In genomic region chr12:25126228-25126627, GRCm38 (mm10) we compare ENCODE assay signal across 18 mouse cellular contexts. TPM values are rescaled to one million over a fixed set of nuclear protein-coding genes. Genes with fewer than 3 reads are reported as not detected.
DNase-seq lines count a peak whose midpoint lies in the region; ATAC-seq lines count a peak whose summit lies in the region.
"Had no signal": no experiment of that assay in that cellular context is flagged by ENCODE, and none has a peak within 500 bp of the region (broad histone marks: within the 10 kb centered on the region; RNA-seq: fewer than 3 reads in every experiment).

No protein-coding gene starts in this region.

- H3K36me3 ChIP-seq in forebrain, embryonic 13.5 days (ENCODE audit: poor library complexity, severe bottlenecking), result no peaks in the 10 kb centered on the region
- no peaks in the 10 kb centered on the region for H3K36me3 ChIP-seq in forebrain, embryonic 14.5 days (ENCODE audit: control insufficient read depth, insufficient read depth, low read length)
- no peaks in the 10 kb centered on the region for H3K36me3 ChIP-seq in midbrain, embryonic 10.5 days
- H3K36me3 ChIP-seq in midbrain, embryonic 16.5 days (ENCODE audit: control insufficient read depth, insufficient read depth, low read length), result no peaks in the 10 kb centered on the region
- H3K36me3 ChIP-seq in midbrain, embryonic 13.5 days, result no peaks in the 10 kb centered on the region
- H3K36me3 ChIP-seq: G1E had no signal

- H3K4me2 ChIP-seq in forebrain, embryonic 13.5 days, result no peak overlapping the region
- no peak overlapping the region for H3K4me2 ChIP-seq in forebrain, embryonic 14.5 days (ENCODE audit: low read length)
- H3K4me2 ChIP-seq in midbrain, embryonic 16.5 days (ENCODE audit: low read length), result no peak overlapping the region
- 0 out of 2 replicates have a peak overlapping the region, but pooled peaks have one; percentile 11 for H3K4me2 ChIP-seq in midbrain, embryonic 13.5 days (replicated peaks)

- H3K27ac ChIP-seq in forebrain, embryonic 13.5 days, result peak overlapping the region; percentile 35
- no peak overlapping the region for H3K27ac ChIP-seq in forebrain, embryonic 14.5 days (ENCODE audit: low read depth, low read length)
- peak overlapping the region; percentile 93 for H3K27ac ChIP-seq in midbrain, embryonic 10.5 days (replicated peaks)
- no peak overlapping the region for H3K27ac ChIP-seq in midbrain, embryonic 16.5 days (ENCODE audit: low read length)
- peak overlapping the region; percentile 80 for H3K27ac ChIP-seq in midbrain, embryonic 13.5 days
- H3K27ac ChIP-seq: macrophage had no signal

- H3K4me3 ChIP-seq in forebrain, embryonic 13.5 days, result no peak overlapping the region
- no peak overlapping the region for H3K4me3 ChIP-seq in forebrain, embryonic 14.5 days (ENCODE audit: low read depth, low read length)
- peak overlapping the region; percentile 42 for H3K4me3 ChIP-seq in midbrain, embryonic 10.5 days
- no peak overlapping the region for H3K4me3 ChIP-seq in midbrain, embryonic 16.5 days (ENCODE audit: low read depth, low read length)
- H3K4me3 ChIP-seq in midbrain, embryonic 13.5 days (replicated peaks), result no peak overlapping the region

- no peaks in the 10 kb centered on the region; the same call in 1 of the 2 replicates for H3K9me3 ChIP-seq in forebrain, embryonic 13.5 days (replicated peaks)
- 0 out of 2 replicates have a peak, but pooled peaks cover 2% of the 10 kb centered on the region for H3K9me3 ChIP-seq in forebrain, embryonic 14.5 days (replicated peaks; ENCODE audit: control insufficient read depth, low read length)
- no peaks in the 10 kb centered on the region; the same call in 1 of the 2 replicates for H3K9me3 ChIP-seq in midbrain, embryonic 10.5 days (replicated peaks)
- no peaks in the 10 kb centered on the region for H3K9me3 ChIP-seq in midbrain, embryonic 16.5 days (replicated peaks; ENCODE audit: control insufficient read depth, low read length, poor library complexity, severe bottlenecking)
- H3K9me3 ChIP-seq in midbrain, embryonic 13.5 days, result no peaks in the 10 kb centered on the region

- H3K9ac ChIP-seq in forebrain, embryonic 13.5 days, result no peak overlapping the region
- no peak overlapping the region for H3K9ac ChIP-seq in forebrain, embryonic 14.5 days (ENCODE audit: low read length)
- no peak overlapping the region for H3K9ac ChIP-seq in midbrain, embryonic 16.5 days (ENCODE audit: low read depth, low read length)
- H3K9ac ChIP-seq in midbrain, embryonic 13.5 days (replicated peaks), result no peak overlapping the region

- WGBS in forebrain, embryonic 13.5 days, result 38% methylated on average over 5 of the region's 5 CpGs
- WGBS in forebrain, embryonic 14.5 days, result 46% methylated on average over 5 of the region's 5 CpGs
- 49% methylated on average over 5 of the region's 5 CpGs for WGBS in midbrain, embryonic 10.5 days
- 34% methylated on average over 5 of the region's 5 CpGs for WGBS in midbrain, embryonic 16.5 days
- WGBS in midbrain, embryonic 13.5 days, result 23% methylated on average over 5 of the region's 5 CpGs

- H3K4me1 ChIP-seq in forebrain, embryonic 13.5 days, result peaks cover 46% of the 10 kb centered on the region
- H3K4me1 ChIP-seq in forebrain, embryonic 14.5 days (ENCODE audit: control insufficient read depth, insufficient read depth, low read length), result peaks cover 19% of the 10 kb centered on the region
- peaks cover 88% of the 10 kb centered on the region for H3K4me1 ChIP-seq in midbrain, embryonic 10.5 days
- peaks cover 3% of the 10 kb centered on the region; the same call in 1 of the 2 replicates for H3K4me1 ChIP-seq in midbrain, embryonic 16.5 days (ENCODE audit: control insufficient read depth, insufficient read depth, low read length)
- H3K4me1 ChIP-seq in midbrain, embryonic 13.5 days (replicated peaks), result peaks cover 51% of the 10 kb centered on the region

- no peak for ATAC-seq in forebrain, embryonic 13.5 days
- ATAC-seq in forebrain, embryonic 14.5 days, result no peak
- ATAC-seq in midbrain, embryonic 16.5 days, result no peak
- no peak for ATAC-seq in midbrain, embryonic 13.5 days

- no peaks in the 10 kb centered on the region for H3K27me3 ChIP-seq in forebrain, embryonic 13.5 days
- no peaks in the 10 kb centered on the region for H3K27me3 ChIP-seq in forebrain, embryonic 14.5 days (replicated peaks; ENCODE audit: control insufficient read depth, insufficient read depth, low read length)
- 0 out of 2 replicates have a peak, but pooled peaks cover 14% of the 10 kb centered on the region for H3K27me3 ChIP-seq in midbrain, embryonic 10.5 days (ENCODE audit: low read depth, poor library complexity, severe bottlenecking)
- H3K27me3 ChIP-seq in midbrain, embryonic 16.5 days (ENCODE audit: control insufficient read depth, insufficient read depth, low read depth, low read length), result peaks cover 5% of the 10 kb centered on the region; the same call in 1 of the 2 replicates
- no peaks in the 10 kb centered on the region for H3K27me3 ChIP-seq in midbrain, embryonic 13.5 days
- H3K27me3 ChIP-seq: CH12.LX had no signal

- DNase-seq in forebrain, embryonic 14.5 days (ENCODE audit: low spot score), result no peak
- DNase-seq in midbrain, embryonic 10.5 days (ENCODE audit: low spot score), result peak; percentile 54
- DNase-seq in embryo, embryonic 9.5 days (ENCODE audit: extremely low spot score), result peak; percentile 27
- DNase-seq in frontal cortex, postnatal 25 days (ENCODE audit: low spot score in 2 of 2), result no peak
- no peak for DNase-seq in cerebellum, postnatal 4 days (ENCODE audit: low spot score in 2 of 2)
- DNase-seq: adrenal gland, adult 2 months; B cell, adult 2 months; cerebellum, adult 11-12 months; cerebellum, postnatal 10 days; gastrocnemius, postnatal 36 days; kidney, adult 11 months; kidney, postnatal 14 days had no signal

RNA-seq across cellular contexts. Expression of gene Id2, which starts 29.3 kb away (rescaled TPM):
- polyA plus RNA-seq in forebrain, embryonic 13.5 days (2015; fragmentation: Nextera tagmentation; extraction: Ambion mirVana), result 195 and 253 TPM in 2 replicates
- 538 and 542 TPM in 2 replicates for polyA plus RNA-seq in forebrain, embryonic 14.5 days (2014; fragmentation: Nextera tagmentation; extraction: Ambion mirVana)
- 303 and 332 TPM in 2 replicates for polyA plus RNA-seq in midbrain, embryonic 10.5 days (2016; fragmentation: Nextera tagmentation; extraction: Ambion mirVana)
- polyA plus RNA-seq in midbrain, embryonic 16.5 days (2015; fragmentation: Nextera tagmentation; extraction: Ambion mirVana), result 140 and 176 TPM in 2 replicates
- polyA plus RNA-seq in midbrain, embryonic 13.5 days (2015; fragmentation: Nextera tagmentation; extraction: Ambion mirVana), result 161 and 178 TPM in 2 replicates
- polyA plus RNA-seq: G1E had no signal

Comparison
In these comparisons a context has a peak if more than half of its experiments do, and no peak if none do; other contexts are left out.
1. H3K27ac ChIP-seq: peak in forebrain, embryonic 13.5 days (single experiment), midbrain, embryonic 10.5 days (single experiment) and midbrain, embryonic 13.5 days (single experiment); none in forebrain, embryonic 14.5 days (single experiment) and midbrain, embryonic 16.5 days (single experiment).
2. DNase-seq: peak in midbrain, embryonic 10.5 days (single experiment) and embryo, embryonic 9.5 days (single experiment); none in forebrain, embryonic 14.5 days (single experiment), frontal cortex, postnatal 25 days (0 of 2) and cerebellum, postnatal 4 days (0 of 2).